Mouse (Mus musculus) naive thymus-derived CD4-positive, alpha-beta T cell, adult 5 months (primary cell): ENCODE results near the gene Gm16381. TPM values are rescaled to one million over a fixed set of nuclear protein-coding genes. Genes with fewer than 3 reads are reported as not detected.

Experiments used
- polyA plus RNA-seq: library from polyadenylated mRNA; unstranded; fragments of 100-300 nt; shearing (Covaris generic); gene quantifications from one replicate; pipeline ENCODE4 v1.2.1, GENCODE M21; 2017

The Gm16381 gene
- polyA plus RNA-seq, result not detected

DNA sequence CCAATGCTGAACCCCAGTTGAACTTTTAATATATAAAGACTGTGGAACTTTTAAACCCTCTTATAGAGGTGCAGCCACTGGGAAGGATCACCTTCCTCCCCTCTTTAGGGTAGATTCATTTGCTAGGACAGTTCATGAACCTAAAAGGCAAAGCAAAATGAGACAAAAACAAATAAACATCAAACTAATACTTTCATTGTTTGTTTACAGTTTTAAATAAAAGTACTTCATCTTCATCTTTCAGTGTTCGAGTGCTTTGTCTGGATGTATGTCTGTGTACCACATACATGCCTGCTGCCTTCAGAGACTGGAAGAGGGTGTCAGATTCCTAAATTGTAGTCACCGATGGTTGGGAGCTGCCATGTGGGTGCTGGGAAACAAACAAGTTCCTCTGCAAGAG, at the start of gene Gm16381:
Gene Gm16381, minus strand, starts transcription at position 101 of the 400 bp plus-strand sequence.

GRCm38 (mm10) chr12:87618569-87618968, 25.9 kb downstream of the Gm16381 start, which contains the start of gene Gm4027:
Gm4027 (plus strand) TSS chr12:87618869.

DNA sequence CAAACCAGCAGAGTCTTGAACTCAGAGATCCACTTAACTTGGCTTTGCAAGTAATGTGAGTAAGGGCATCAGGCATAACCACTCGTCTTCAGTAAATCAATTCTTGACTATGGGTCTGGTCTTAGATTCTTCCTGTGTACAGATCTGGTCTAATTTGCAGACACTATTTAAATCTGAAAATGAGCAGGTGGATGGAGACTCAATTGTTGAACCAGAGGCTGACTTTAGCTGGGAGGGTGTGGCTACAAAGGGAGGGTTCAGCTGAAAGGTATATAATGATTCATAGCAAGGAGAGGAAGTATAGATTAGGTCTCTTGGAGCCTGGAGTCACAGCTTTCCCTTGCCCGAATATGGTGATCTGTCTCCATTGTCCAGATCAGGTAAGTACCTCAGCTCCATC, 42.0 kb downstream of the Gm16381 start, which contains the start of gene Oog1:
Gene Oog1, plus strand, starts transcription at position 301 of the 400 bp plus-strand sequence.

Other genes with a start within 250 kb of the Gm16381 start
- 34.5 TPM for gene Slirp, start 200.7 kb downstream of the Gm16381 start, polyA plus RNA-seq
- 98.7 TPM for gene Alkbh1, start 200.6 kb downstream of the Gm16381 start, polyA plus RNA-seq
- gene Snw1, start 172.3 kb downstream of the Gm16381 start, polyA plus RNA-seq, result 213 TPM
- gene Gm5788, start 149.9 kb downstream of the Gm16381 start, polyA plus RNA-seq, result not detected
- gene Gm8300, start 130.3 kb downstream of the Gm16381 start, polyA plus RNA-seq, result 0.19 TPM
- gene Oog1, start 41.9 kb downstream of the Gm16381 start, polyA plus RNA-seq, result not detected
- not detected for gene Gm4027, start 25.8 kb downstream of the Gm16381 start, polyA plus RNA-seq
- not detected for gene Gm21319, start 131.1 kb upstream of the Gm16381 start, polyA plus RNA-seq
- not detected for gene Gm21936, start 150.9 kb upstream of the Gm16381 start, polyA plus RNA-seq
- not detected for gene BB287469, start 172.0 kb upstream of the Gm16381 start, polyA plus RNA-seq
- not detected for gene Gm2001, start 197.7 kb upstream of the Gm16381 start, polyA plus RNA-seq
- not detected for gene Gm2016, start 229.5 kb upstream of the Gm16381 start, polyA plus RNA-seq